Mouse (Mus musculus) adrenal gland, postnatal 0 days (tissue): ENCODE results near the gene Tmem184a. TPM values are rescaled to one million over a fixed set of nuclear protein-coding genes. Genes with fewer than 3 reads are reported as not detected.

Experiments used
- microRNA-seq: library from miRNA; unstranded; fragments of <30 nt; microRNA quantifications from one replicate; pipeline ENCODE4, GENCODE M21; 2016; ENCODE audit warnings: borderline replicate concordance; ENCODE audit not compliant: insufficient number of aligned reads
- polyA plus RNA-seq: library from polyadenylated mRNA; unstranded; fragments of >200 nt; fragmentation: Nextera tagmentation; extraction: Ambion mirVana; gene quantifications from 2 replicates; pipeline ENCODE4 v1.2.1, GENCODE M21; 2015

Tmem184a gene
- 0.55 and 1.3 TPM in 2 replicates for polyA plus RNA-seq

DNA sequence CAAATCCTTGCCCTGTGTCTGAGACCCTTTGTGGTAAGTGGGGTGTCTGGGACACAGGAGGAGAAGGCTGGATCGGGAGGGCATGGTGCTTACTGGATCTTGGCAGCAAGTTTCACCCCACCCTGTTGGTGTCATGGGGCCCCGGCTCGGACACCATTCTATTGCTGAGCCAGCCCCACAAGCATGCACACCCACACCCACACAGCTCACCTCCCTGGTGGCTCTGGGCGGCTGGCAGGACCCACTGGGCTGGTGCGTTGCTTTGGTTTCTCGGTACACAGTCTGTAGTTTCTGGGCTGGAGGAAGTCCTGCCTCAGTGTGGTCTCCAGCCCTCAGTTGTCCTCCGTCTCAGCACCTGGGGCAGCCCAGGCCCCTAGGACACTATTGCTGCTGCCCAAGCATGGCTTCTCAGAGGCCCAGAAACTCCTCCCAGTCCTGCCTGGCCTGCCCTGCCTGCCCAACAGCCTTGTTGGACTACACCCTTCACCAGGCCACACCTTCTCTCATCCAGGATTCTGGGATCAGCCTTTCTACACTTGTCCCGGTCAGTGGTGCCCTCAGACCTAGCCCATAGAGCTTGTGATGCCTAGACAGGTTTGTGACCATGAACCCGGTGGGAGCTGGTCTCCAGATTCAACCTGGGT, at the start of gene Tmem184a:
TSS of gene Tmem184a (minus strand) at position 380 of the 644 bp plus-strand sequence.

DNA sequence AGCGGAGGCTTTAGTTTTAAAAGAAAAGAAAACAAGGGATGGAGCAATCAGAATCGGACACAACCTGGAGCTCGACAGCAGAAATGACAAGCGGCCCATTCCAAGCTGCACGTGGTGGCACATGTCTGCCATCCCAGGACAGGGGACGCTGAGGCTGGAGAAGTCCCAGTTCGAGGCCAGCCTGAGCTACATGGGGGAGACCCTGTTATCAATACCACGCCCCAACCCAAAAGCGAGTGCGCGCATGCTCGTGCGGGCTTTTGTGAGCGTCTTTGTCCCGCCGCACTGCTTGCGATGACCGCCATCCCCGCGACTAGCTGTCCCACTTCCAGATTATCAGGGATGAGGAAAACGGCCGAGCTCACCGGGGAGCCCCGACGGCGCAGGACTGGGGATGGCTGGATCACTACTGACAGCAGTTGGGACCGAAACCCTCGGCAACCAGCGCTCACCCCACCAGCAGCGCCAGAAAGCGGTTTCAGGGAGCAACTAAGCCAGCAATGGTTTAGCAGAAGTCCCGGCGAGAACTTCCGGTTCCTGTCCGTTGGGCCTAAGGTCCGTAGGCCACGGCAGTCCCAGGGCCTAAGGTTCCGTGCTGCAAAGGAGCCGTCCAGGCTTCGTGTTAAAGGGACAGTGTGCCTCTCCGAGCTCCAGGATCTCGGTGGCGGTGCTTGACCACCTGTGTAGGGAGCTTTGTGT, 6.8 kb upstream of the Tmem184a start, which contains the start of the genes Gm26938 and Psmg3:
TSS of gene Gm26938 (minus strand) at position 51 of the 699 bp plus-strand sequence.
TSS of gene Psmg3 (minus strand) at position 529 of the 699 bp plus-strand sequence.

DNA sequence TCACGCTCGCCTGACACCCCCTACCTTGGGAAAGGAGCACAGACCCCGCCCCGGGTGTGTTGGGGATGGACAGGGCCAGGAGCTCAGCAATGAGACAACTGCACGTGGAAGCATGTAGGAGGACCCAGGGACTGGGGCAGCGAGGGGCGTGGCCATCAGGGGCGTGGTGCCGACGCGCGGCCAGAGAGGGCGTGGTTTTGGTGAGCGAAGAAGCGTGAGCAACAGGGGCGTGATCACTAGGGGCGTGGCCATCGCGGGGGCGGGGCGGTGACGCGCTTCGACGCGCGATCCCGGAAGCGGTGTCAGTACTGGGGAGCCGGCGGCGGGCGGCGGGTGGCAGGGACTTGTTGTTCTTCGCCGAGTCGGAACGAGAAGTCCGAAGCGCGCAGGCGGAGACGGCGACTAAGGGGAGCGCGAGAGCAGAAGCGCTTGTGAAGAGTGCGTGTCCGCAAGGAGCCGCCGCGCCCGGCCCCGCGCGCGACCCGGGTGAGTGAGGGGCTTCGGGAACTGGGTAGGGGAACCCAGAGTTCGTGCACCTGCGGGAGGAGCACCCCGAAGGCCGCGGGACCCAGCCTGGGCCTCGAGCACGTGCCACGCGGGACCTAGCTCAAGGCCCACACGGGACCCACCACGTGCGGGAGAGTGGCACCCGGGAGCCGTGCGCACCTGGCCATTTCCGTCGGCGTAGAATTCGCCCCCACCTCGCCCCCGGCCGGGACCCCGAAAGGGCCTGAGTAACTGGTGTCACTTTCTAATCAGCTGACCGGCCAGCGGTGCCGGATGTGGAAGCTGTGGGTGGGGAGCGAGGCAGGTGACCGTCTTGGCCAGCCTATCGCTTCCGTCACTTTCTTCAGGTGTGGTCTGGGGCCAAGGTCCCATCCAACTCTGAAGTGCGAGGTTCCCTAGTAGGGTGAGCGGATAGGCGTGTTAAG, 28.2 kb downstream of the Tmem184a start, which contains the start of gene Mafk:
TSS of gene Mafk (plus strand) at position 287 of the 932 bp plus-strand sequence.

DNA sequence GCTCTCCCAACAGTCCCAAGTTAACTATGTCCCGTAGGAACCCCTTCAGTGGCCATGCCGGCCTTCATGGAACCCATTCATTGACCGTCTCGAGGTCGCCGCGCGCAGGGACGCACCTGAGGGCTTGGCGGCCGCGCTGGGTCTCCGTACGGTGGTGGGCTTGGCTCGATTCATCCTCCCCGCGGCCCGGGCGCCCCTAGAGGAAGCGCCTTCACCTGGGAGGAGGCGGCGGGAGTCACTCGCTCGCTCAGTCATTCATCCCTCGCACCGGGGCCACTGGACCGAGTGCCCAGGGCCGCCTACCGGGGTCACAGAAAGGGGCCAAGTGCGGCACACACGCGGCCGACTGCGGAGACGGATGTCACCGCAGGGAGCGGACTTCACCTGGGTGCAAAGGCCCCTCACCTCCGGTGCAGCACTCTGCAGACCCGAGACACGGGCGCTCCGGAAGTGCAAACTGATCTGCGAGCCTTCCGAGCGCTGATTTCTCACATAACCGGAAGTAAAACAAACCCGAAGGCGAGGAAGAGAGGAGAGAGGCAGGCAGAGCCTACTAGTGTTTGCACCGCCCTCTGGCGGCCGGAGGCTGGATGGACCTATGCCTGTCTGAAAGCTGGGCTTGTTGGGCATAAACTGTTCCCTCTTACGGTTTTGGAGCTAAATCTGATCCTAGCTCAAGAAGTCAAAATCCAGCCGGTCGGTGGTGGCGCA, 44.3 kb downstream of the Tmem184a start, which contains the start of gene Ints1:
TSS of gene Ints1 (minus strand) at position 459 of the 711 bp plus-strand sequence.

Small RNA genes within 50 kb of the gene (microRNA-seq; reads per million reads assigned to microRNA genes)
- 1.8 reads per million for gene Mir7037

Other genes starting within 250 kb of the Tmem184a start
- 3.9 and 4.4 TPM in 2 replicates for gene Micall2, start 83.6 kb downstream of the Tmem184a start, polyA plus RNA-seq
- 9.3 and 10.2 TPM in 2 replicates for gene Ints1, start 44.2 kb downstream of the Tmem184a start, polyA plus RNA-seq
- gene Mafk, start 28.4 kb downstream of the Tmem184a start, polyA plus RNA-seq = 13.3 and 23.8 TPM in 2 replicates
- gene Gm26938, start 6.5 kb upstream of the Tmem184a start, polyA plus RNA-seq = 0.28 TPM in 1 of 2 replicates, not detected in the other
- 46.2 and 49.2 TPM in 2 replicates for gene Psmg3, start 7.0 kb upstream of the Tmem184a start, polyA plus RNA-seq
- 4.4 and 5.6 TPM in 2 replicates for gene Elfn1, start 88.0 kb upstream of the Tmem184a start, polyA plus RNA-seq